Mouse (Mus musculus) embryonic fibroblast, embryonic 13.5 days (primary cell): Measurements from ENCODE around the gene Pdss2.

Experiments used
- CTCF ChIP-seq: IDR thresholded peaks from 2 replicates; pipeline ENCODE4 v1.5.1; 2011; ENCODE audit warnings: mild to moderate bottlenecking, control low read depth, low read length, moderate library complexity, borderline replicate concordance; ENCODE audit not compliant: insufficient read depth
- POLR2A ChIP-seq: IDR thresholded peaks from 2 replicates; pipeline ENCODE4 v1.6.1; 2011; ENCODE audit warnings: low read depth, mild to moderate bottlenecking, control low read depth, low read length, moderate library complexity

DNA sequence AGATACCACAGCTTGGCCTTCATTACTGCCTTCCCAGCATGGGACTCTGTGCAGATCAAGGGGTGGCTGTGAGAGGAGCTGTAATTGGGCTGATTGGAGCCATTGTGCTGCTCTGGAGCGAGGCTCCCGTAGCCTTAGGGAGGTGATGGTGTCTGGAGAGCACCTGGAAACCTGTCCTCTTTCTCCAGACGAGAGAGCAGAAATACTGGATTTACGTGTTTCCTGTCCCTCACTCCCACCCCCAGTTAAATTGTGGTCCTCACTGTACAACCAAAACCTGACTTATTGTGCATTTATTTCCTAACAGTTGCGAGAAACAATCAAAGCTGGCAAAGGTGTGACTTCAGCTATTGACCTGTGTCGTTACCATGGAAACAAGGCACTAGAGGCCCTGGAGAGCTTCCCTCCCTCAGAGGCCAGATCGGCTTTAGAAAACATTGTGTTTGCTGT, 218.2 kb downstream of the Pdss2 start:
- no peak for TF ChIP-seq CTCF
- no peak for TF ChIP-seq POLR2A
